Mouse (Mus musculus): ENCODE data around the gene Pde4b. TPM values are rescaled to one million over a fixed set of nuclear protein-coding genes. Genes with fewer than 3 reads are reported as not detected.
A peak's percentile ranks its signal among the peaks of the same experiment; 100 is the strongest.

Gene Pde4b
- total RNA-seq, 1 experiment from 2014 or later: 3.7 TPM

GRCm38 (mm10) chr4:102612596-102612995 is 525.3 kb downstream of the Pde4b start:
- no peak for DNase-seq

GRCm38 (mm10) chr4:102617774-102618173 is 530.4 kb downstream of the Pde4b start:
- DNase-seq: no peak

GRCm38 (mm10) chr4:102618609-102619008 is 531.3 kb downstream of the Pde4b start:
- DNase-seq: no peak

- no peak for DNase-seq
Observed at GRCm38 (mm10) chr4:102620179-102620910, 533.0 kb downstream of the Pde4b start.

GRCm38 (mm10) chr4:102621120-102621519 is 533.8 kb downstream of the Pde4b start:
- DNase-seq: no peak

- no peak for DNase-seq
Observed at GRCm38 (mm10) chr4:102622977-102623376, 535.6 kb downstream of the Pde4b start.

GRCm38 (mm10) chr4:102623789-102624611 is 536.7 kb downstream of the Pde4b start:
- DNase-seq: peak; percentile 8

- no peak for DNase-seq
Observed at GRCm38 (mm10) chr4:102624937-102625336, 537.6 kb downstream of the Pde4b start.

GRCm38 (mm10) chr4:102627799-102628198 is 540.5 kb downstream of the Pde4b start:
- DNase-seq: no peak

GRCm38 (mm10) chr4:102629621-102630020 is 542.3 kb downstream of the Pde4b start:
- no peak for DNase-seq

GRCm38 (mm10) chr4:102630261-102630660 is 542.9 kb downstream of the Pde4b start:
- no peak for DNase-seq

- no peak for DNase-seq
Observed at GRCm38 (mm10) chr4:102631624-102632023, 544.3 kb downstream of the Pde4b start.

GRCm38 (mm10) chr4:102633241-102633640 is 545.9 kb downstream of the Pde4b start:
- no peak for DNase-seq

- no peak for DNase-seq
Observed at GRCm38 (mm10) chr4:102635258-102635657, 547.9 kb downstream of the Pde4b start.

- no peak for DNase-seq
Observed at GRCm38 (mm10) chr4:102635944-102636343, 548.6 kb downstream of the Pde4b start.

- DNase-seq: no peak
Observed at GRCm38 (mm10) chr4:102637348-102637910, 550.1 kb downstream of the Pde4b start.

GRCm38 (mm10) chr4:102640942-102641341 is 553.6 kb downstream of the Pde4b start:
- DNase-seq: no peak

- DNase-seq: no peak
Observed at GRCm38 (mm10) chr4:102644062-102644461, 556.7 kb downstream of the Pde4b start.

- no peak for DNase-seq
Observed at GRCm38 (mm10) chr4:102647056-102647455, 559.7 kb downstream of the Pde4b start.

- no peak for DNase-seq
Observed at GRCm38 (mm10) chr4:102655331-102655730, 568.0 kb downstream of the Pde4b start.

GRCm38 (mm10) chr4:102656494-102657036 is 569.2 kb downstream of the Pde4b start:
- DNase-seq: peak; percentile 13

All from adrenal gland, postnatal 25 days (tissue).